Comparison of ENCODE assay signal across 23 mouse cellular contexts in genomic region chr19:42740163-42740899, GRCm38 (mm10). TPM values are rescaled to one million over a fixed set of nuclear protein-coding genes. Genes with fewer than 3 reads are reported as not detected.
DNase-seq lines count a peak whose midpoint lies in the region; ATAC-seq and TF ChIP-seq lines count a peak whose summit lies in the region.
"Had no signal": no experiment of that assay in that cellular context is flagged by ENCODE, and none has a peak within 500 bp of the region (broad histone marks: within the 10 kb centered on the region; RNA-seq: fewer than 3 reads in every experiment).

No protein-coding gene starts in this region.

- no peaks in the 10 kb centered on the region for H3K9me3 ChIP-seq in kidney, embryonic 16.5 days (ENCODE audit: low read length)
- no peaks in the 10 kb centered on the region for H3K9me3 ChIP-seq in liver, embryonic 13.5 days (replicated peaks)
- no peaks in the 10 kb centered on the region for H3K9me3 ChIP-seq in MEL (replicated peaks; ENCODE audit: insufficient read depth, low read length)
- no peaks in the 10 kb centered on the region for H3K9me3 ChIP-seq in liver, embryonic 16.5 days (replicated peaks; ENCODE audit: control insufficient read depth, low read length)
- H3K9me3 ChIP-seq in heart, embryonic 11.5 days (replicated peaks; ENCODE audit: control insufficient read depth, low read length) = no peaks in the 10 kb centered on the region
- H3K9me3 ChIP-seq: embryonic facial prominence, embryonic 10.5 days; embryonic facial prominence, embryonic 12.5 days; forebrain, embryonic 13.5 days; forebrain, embryonic 15.5 days had no signal

- DNase-seq in kidney, adult 2 months = peak; percentile 31
- no peak for DNase-seq in liver, embryonic 13.5 days
- DNase-seq in liver (no peak), MEL (ENCODE audit: low read depth, low spot score) (peak; percentile 19)
- no peak for DNase-seq in natural killer cell, adult 2 months (ENCODE audit: low spot score in 2 of 2)
- DNase-seq: adrenal gland, adult 8-10 months; adrenal gland, postnatal 14 days; adrenal gland, postnatal 36 days; cerebellum, adult 11-12 months; cerebellum, adult 2 months; cerebellum, adult 9-10 months; cerebellum, postnatal 10 days; cerebellum, postnatal 25 days had no signal

- WGBS in kidney, adult 2 months = 75% methylated on average over 8 of the region's 8 CpGs
- WGBS in kidney, embryonic 16.5 days = 74% methylated on average over 8 of the region's 8 CpGs
- WGBS in liver, embryonic 13.5 days (ENCODE audit: insufficient replicate concordance) = 57% methylated on average over 8 of the region's 8 CpGs
- WGBS in liver, embryonic 16.5 days (ENCODE audit: insufficient replicate concordance) = 47% methylated on average over 8 of the region's 8 CpGs
- WGBS in heart, embryonic 11.5 days (ENCODE audit: insufficient replicate concordance) = 80% methylated on average over 8 of the region's 8 CpGs

- H3K79me2 ChIP-seq in MEL (ENCODE audit: control insufficient read depth, insufficient read depth, low read length, poor library complexity) = no peaks in the 10 kb centered on the region

- H3K4me3 ChIP-seq in kidney, adult 2 months (ENCODE audit: insufficient read depth, low read depth, low read length) = no peak overlapping the region
- no peak overlapping the region for H3K4me3 ChIP-seq in kidney, embryonic 16.5 days (ENCODE audit: low read length)
- H3K4me3 ChIP-seq in liver, embryonic 13.5 days (replicated peaks) = no peak overlapping the region
- peak overlapping the region; percentile 6 to 22; a peak in 3 of 4 replicates for H3K4me3 ChIP-seq in MEL (ENCODE audit: control insufficient read depth in 1 of 2, insufficient read depth in 1 of 2, low read depth in 2 of 2, low read length in 2 of 2)
- no peak overlapping the region for H3K4me3 ChIP-seq in liver, embryonic 16.5 days (ENCODE audit: low read depth, low read length)
- H3K4me3 ChIP-seq in heart, embryonic 11.5 days (ENCODE audit: low read depth, low read length) = no peak overlapping the region
- H3K4me3 ChIP-seq: embryonic facial prominence, embryonic 10.5 days; embryonic facial prominence, embryonic 12.5 days; forebrain, embryonic 13.5 days; forebrain, embryonic 15.5 days had no signal

- TF ChIP-seq POLR2A in kidney, adult 2 months (IDR thresholded peaks at IDR 0.05; ENCODE audit: low read depth, low read length) = no peak
- TF ChIP-seq POLR2A in MEL (IDR thresholded peaks at IDR 0.05; ENCODE audit: control insufficient read depth in 1 of 2, insufficient read depth in 1 of 2, low read depth in 1 of 2, low read length in 2 of 2, poor library complexity in 1 of 2) = no peak

- no peaks in the 10 kb centered on the region for H3K36me3 ChIP-seq in kidney, adult 2 months (ENCODE audit: control insufficient read depth, insufficient read depth, low read length)
- no peaks in the 10 kb centered on the region for H3K36me3 ChIP-seq in kidney, embryonic 16.5 days (ENCODE audit: insufficient read depth, low read length)
- no peaks in the 10 kb centered on the region for H3K36me3 ChIP-seq in liver, embryonic 13.5 days
- peaks cover 0 to 40% of the 10 kb centered on the region in 2 experiments; a peak in 2 of 4 replicates for H3K36me3 ChIP-seq in MEL (ENCODE audit: control insufficient read depth in 1 of 2, insufficient read depth in 2 of 2, low read length in 2 of 2)
- no peaks in the 10 kb centered on the region for H3K36me3 ChIP-seq in liver, embryonic 16.5 days (ENCODE audit: control insufficient read depth, insufficient read depth)
- no peaks in the 10 kb centered on the region for H3K36me3 ChIP-seq in heart, embryonic 11.5 days (ENCODE audit: control insufficient read depth, insufficient read depth, low read length)
- H3K36me3 ChIP-seq: embryonic facial prominence, embryonic 10.5 days; embryonic facial prominence, embryonic 12.5 days; forebrain, embryonic 15.5 days had no signal

- H3K27me3 ChIP-seq in kidney, adult 2 months (replicated peaks; ENCODE audit: control insufficient read depth, insufficient read depth, low read length) = no peaks in the 10 kb centered on the region
- H3K27me3 ChIP-seq in kidney, embryonic 16.5 days (ENCODE audit: insufficient read depth, low read length) = no peaks in the 10 kb centered on the region
- no peaks in the 10 kb centered on the region for H3K27me3 ChIP-seq in liver, embryonic 13.5 days
- no peaks in the 10 kb centered on the region for H3K27me3 ChIP-seq in MEL (ENCODE audit: control insufficient read depth in 1 of 2, insufficient read depth in 2 of 2, low read length in 2 of 2)
- no peaks in the 10 kb centered on the region for H3K27me3 ChIP-seq in liver, embryonic 16.5 days (ENCODE audit: control insufficient read depth, insufficient read depth, low read depth, low read length)
- no peaks in the 10 kb centered on the region; the same call in 1 of the 2 replicates for H3K27me3 ChIP-seq in heart, embryonic 11.5 days (ENCODE audit: control insufficient read depth, insufficient read depth, low read length)
- H3K27me3 ChIP-seq: embryonic facial prominence, embryonic 12.5 days; forebrain, embryonic 13.5 days; forebrain, embryonic 15.5 days; Patski had no signal

- TF ChIP-seq CTCF in kidney, adult 2 months (conservative IDR thresholded peaks at IDR 0.05; ENCODE audit: insufficient read depth, insufficient read length, low read depth, low read length) = no peak
- TF ChIP-seq CTCF in MEL (IDR thresholded peaks at IDR 0.05 in 2 of 3, conservative IDR thresholded peaks at IDR 0.05 in 1 of 3; ENCODE audit: control insufficient read depth in 1 of 3, insufficient read depth in 1 of 3, low read depth in 2 of 3, low read length in 3 of 3, poor library complexity in 1 of 3, severe bottlenecking in 1 of 3) = no peak

- H3K4me1 ChIP-seq in kidney, adult 2 months (ENCODE audit: control insufficient read depth, insufficient read depth, low read length) = peaks cover 4% of the 10 kb centered on the region; the same call in 1 of the 2 replicates
- no peaks in the 10 kb centered on the region; the same call in 1 of the 2 replicates for H3K4me1 ChIP-seq in kidney, embryonic 16.5 days (ENCODE audit: insufficient read depth, low read length)
- peaks cover 34% of the 10 kb centered on the region for H3K4me1 ChIP-seq in liver, embryonic 13.5 days (replicated peaks)
- peaks cover 22 to 58% of the 10 kb centered on the region in 2 experiments for H3K4me1 ChIP-seq in MEL (ENCODE audit: control insufficient read depth in 1 of 2, insufficient read depth in 2 of 2, low read length in 2 of 2)
- H3K4me1 ChIP-seq in liver, embryonic 16.5 days (ENCODE audit: control insufficient read depth, low read depth, low read length) = peaks cover 12% of the 10 kb centered on the region
- H3K4me1 ChIP-seq in heart, embryonic 11.5 days (ENCODE audit: control insufficient read depth, insufficient read depth, low read length) = peaks cover 25% of the 10 kb centered on the region

- H3K4me2 ChIP-seq in kidney, embryonic 16.5 days (replicated peaks; ENCODE audit: low read depth, low read length) = no peak overlapping the region
- no peak overlapping the region for H3K4me2 ChIP-seq in liver, embryonic 13.5 days
- no peak overlapping the region for H3K4me2 ChIP-seq in liver, embryonic 16.5 days (ENCODE audit: low read depth, low read length)
- no peak overlapping the region for H3K4me2 ChIP-seq in heart, embryonic 11.5 days
- H3K4me2 ChIP-seq: embryonic facial prominence, embryonic 12.5 days; forebrain, embryonic 13.5 days; forebrain, embryonic 15.5 days had no signal

- no peak overlapping the region for H3K9ac ChIP-seq in kidney, embryonic 16.5 days (replicated peaks; ENCODE audit: low read length)
- no peak overlapping the region for H3K9ac ChIP-seq in liver, embryonic 13.5 days
- H3K9ac ChIP-seq in MEL (ENCODE audit: control insufficient read depth, low read depth, low read length, poor library complexity, severe bottlenecking) = peak overlapping the region; percentile 40
- H3K9ac ChIP-seq in liver, embryonic 16.5 days (ENCODE audit: low read depth, low read length) = no peak overlapping the region
- no peak overlapping the region for H3K9ac ChIP-seq in heart, embryonic 11.5 days (ENCODE audit: low read depth, low read length)
- H3K9ac ChIP-seq: embryonic facial prominence, embryonic 12.5 days; forebrain, embryonic 13.5 days; forebrain, embryonic 15.5 days had no signal

- no peak for ATAC-seq in kidney, embryonic 16.5 days (ENCODE audit: low FRiP score, low TSS enrichment)
- ATAC-seq in liver, embryonic 13.5 days (ENCODE audit: low read depth) = no peak
- peak; percentile 67 for ATAC-seq in liver, embryonic 16.5 days (ENCODE audit: low read depth)
- no peak for ATAC-seq in heart, embryonic 11.5 days (replicated peaks; ENCODE audit: insufficient number of reproducible peaks, low FRiP score, low TSS enrichment)
- ATAC-seq: activated CD4-positive, CD25-positive, alpha-beta regulatory T cell, adult 4 months; forebrain, embryonic 13.5 days; forebrain, embryonic 15.5 days; Patski had no signal

- TF ChIP-seq RAD21 in MEL (IDR thresholded peaks at IDR 0.05; ENCODE audit: low read depth, low read length) = no peak

- no peak overlapping the region for H3K27ac ChIP-seq in kidney, adult 2 months (ENCODE audit: insufficient read depth, low read depth, low read length)
- H3K27ac ChIP-seq in kidney, embryonic 16.5 days (ENCODE audit: low read length) = no peak overlapping the region
- peak overlapping the region; percentile 21; the same call in 1 of the 2 replicates for H3K27ac ChIP-seq in liver, embryonic 13.5 days
- H3K27ac ChIP-seq in MEL (ENCODE audit: control insufficient read depth, low read depth, low read length) = peak overlapping the region; percentile 79
- 0 out of 2 replicates have a peak overlapping the region, but pooled peaks have one; percentile 7 for H3K27ac ChIP-seq in liver, embryonic 16.5 days (ENCODE audit: low read length)
- no peak overlapping the region for H3K27ac ChIP-seq in heart, embryonic 11.5 days (ENCODE audit: low read depth, low read length)
- H3K27ac ChIP-seq: embryonic facial prominence, embryonic 10.5 days; embryonic facial prominence, embryonic 12.5 days; forebrain, embryonic 13.5 days; forebrain, embryonic 15.5 days had no signal

- no peak for TF ChIP-seq EP300 in MEL (IDR thresholded peaks at IDR 0.05; ENCODE audit: low read depth in 1 of 2, low read length in 2 of 2)

RNA-seq across cellular contexts. Expression of gene Pyroxd2, which starts 12.2 kb away (rescaled TPM):
- 68.9 and 74.1 TPM in 2 replicates for polyA plus RNA-seq in kidney, adult 2 months (2012; rRNA removed)
- polyA plus RNA-seq in kidney, embryonic 16.5 days (2015; fragmentation: Nextera tagmentation; extraction: Ambion mirVana) = 9.7 and 9.9 TPM in 2 replicates
- 1.5 and 1.8 TPM in 2 replicates for polyA plus RNA-seq in liver, embryonic 13.5 days (2015; fragmentation: Nextera tagmentation; extraction: Ambion mirVana)
- 2.7 and 4.1 TPM in 2 replicates for total RNA-seq in MEL (2012; rRNA removed)
- 10 to 100 TPM in 1 of 2 experiments, not detected in 1; 17.0 TPM for polyA plus RNA-seq in MEL (2012; ENCODE audit: insufficient read depth in 1 of 2, insufficient read length in 2 of 2, low read depth in 1 of 2, low replicate concordance in 2 of 2, missing spikeins in 1 of 2)
- polyA plus RNA-seq in liver, embryonic 16.5 days (2015; fragmentation: Nextera tagmentation; extraction: Ambion mirVana) = 4.5 and 5.6 TPM in 2 replicates
- 2.3 TPM in 2 replicates for polyA plus RNA-seq in heart, embryonic 11.5 days (2014; fragmentation: Nextera tagmentation; extraction: Ambion mirVana)
- total RNA-seq: ES-E14 had no signal

RNA-seq across cellular contexts. Expression of gene Hps1, which starts 39.4 kb away (rescaled TPM):
- 20.1 and 23.6 TPM in 2 replicates for polyA plus RNA-seq in kidney, adult 2 months (2012; rRNA removed)
- 16.8 and 16.9 TPM in 2 replicates for polyA plus RNA-seq in kidney, embryonic 16.5 days (2015; fragmentation: Nextera tagmentation; extraction: Ambion mirVana)
- 8.8 and 9.1 TPM in 2 replicates for polyA plus RNA-seq in liver, embryonic 13.5 days (2015; fragmentation: Nextera tagmentation; extraction: Ambion mirVana)
- total RNA-seq in MEL (2012; rRNA removed) = 20.0 and 22.6 TPM in 2 replicates
- polyA plus RNA-seq in MEL (2012; ENCODE audit: insufficient read depth in 1 of 2, insufficient read length in 2 of 2, low read depth in 1 of 2, low replicate concordance in 2 of 2, missing spikeins in 1 of 2) = 10 to 100 TPM in 1 of 2 experiments, not detected in 1; 43.3 TPM
- 6.0 and 6.2 TPM in 2 replicates for polyA plus RNA-seq in liver, embryonic 16.5 days (2015; fragmentation: Nextera tagmentation; extraction: Ambion mirVana)
- 8.1 and 8.2 TPM in 2 replicates for polyA plus RNA-seq in heart, embryonic 11.5 days (2014; fragmentation: Nextera tagmentation; extraction: Ambion mirVana)

Comparison
In these comparisons a context has a peak if more than half of its experiments do, and no peak if none do; other contexts are left out.
1. DNase-seq: peak in kidney, adult 2 months (single experiment) and MEL (single experiment); none in liver, embryonic 13.5 days (single experiment), liver (single experiment) and natural killer cell, adult 2 months (0 of 2).
2. H3K27ac ChIP-seq: peak in liver, embryonic 13.5 days (single experiment), MEL (single experiment) and liver, embryonic 16.5 days (single experiment); none in kidney, adult 2 months (single experiment), kidney, embryonic 16.5 days (single experiment) and heart, embryonic 11.5 days (single experiment).
3. H3K4me3 ChIP-seq: peak in MEL (2 of 2); none in kidney, adult 2 months (single experiment), kidney, embryonic 16.5 days (single experiment), liver, embryonic 13.5 days (single experiment), liver, embryonic 16.5 days (single experiment) and heart, embryonic 11.5 days (single experiment).